Comparison of ENCODE assay signal across 10 mouse cellular contexts in genomic region chr11:3805362-3805761, GRCm38 (mm10). TPM values are rescaled to one million over a fixed set of nuclear protein-coding genes. Genes with fewer than 3 reads are reported as not detected.
A peak's percentile ranks its signal among the peaks of the same experiment; 100 is the strongest.
DNase-seq lines count a peak whose midpoint lies in the region; ATAC-seq and TF ChIP-seq lines count a peak whose summit lies in the region.
"Had no signal": no experiment of that assay in that cellular context is flagged by ENCODE, and none has a peak within 500 bp of the region (broad histone marks: within the 10 kb centered on the region; RNA-seq: fewer than 3 reads in every experiment).

No protein-coding gene starts in this region.

- no peaks in the 10 kb centered on the region for H3K4me1 ChIP-seq in heart, postnatal 0 days (ENCODE audit: control insufficient read depth, insufficient read depth)
- H3K4me1 ChIP-seq in heart, embryonic 11.5 days (ENCODE audit: control insufficient read depth, insufficient read depth, low read length): no peaks in the 10 kb centered on the region
- H3K4me1 ChIP-seq: embryonic facial prominence, embryonic 13.5 days; limb, embryonic 12.5 days had no signal

- no peak overlapping the region for H3K27ac ChIP-seq in heart, postnatal 0 days (ENCODE audit: low read depth)
- H3K27ac ChIP-seq in heart, embryonic 11.5 days (ENCODE audit: low read depth, low read length): no peak overlapping the region
- H3K27ac ChIP-seq: embryonic facial prominence, embryonic 13.5 days; limb, embryonic 12.5 days had no signal

- ATAC-seq in heart, postnatal 0 days (ENCODE audit: insufficient read depth, low read depth): no peak
- no peak for ATAC-seq in heart, embryonic 11.5 days (replicated peaks; ENCODE audit: insufficient number of reproducible peaks, low FRiP score, low TSS enrichment)

- no peak overlapping the region for H3K9ac ChIP-seq in heart, postnatal 0 days (replicated peaks; ENCODE audit: low read depth, low read length)
- no peak overlapping the region for H3K9ac ChIP-seq in heart, embryonic 11.5 days (ENCODE audit: low read depth, low read length)
- H3K9ac ChIP-seq: embryonic facial prominence, embryonic 13.5 days; limb, embryonic 12.5 days had no signal

- no peak overlapping the region for H3K4me2 ChIP-seq in heart, postnatal 0 days (ENCODE audit: low read depth, low read length)
- H3K4me2 ChIP-seq in heart, embryonic 11.5 days: no peak overlapping the region
- H3K4me2 ChIP-seq: embryonic facial prominence, embryonic 13.5 days; limb, embryonic 12.5 days had no signal

- no peaks in the 10 kb centered on the region for H3K9me3 ChIP-seq in heart, postnatal 0 days (replicated peaks; ENCODE audit: control insufficient read depth, low read length)
- H3K9me3 ChIP-seq in heart, embryonic 11.5 days (replicated peaks; ENCODE audit: control insufficient read depth, low read length): no peaks in the 10 kb centered on the region

- H3K4me3 ChIP-seq in heart, postnatal 0 days (ENCODE audit: low read depth, low read length): no peak overlapping the region
- H3K4me3 ChIP-seq in heart, embryonic 11.5 days (ENCODE audit: low read depth, low read length): no peak overlapping the region
- H3K4me3 ChIP-seq: embryonic facial prominence, embryonic 13.5 days; limb, embryonic 12.5 days had no signal

- TF ChIP-seq EP300 in heart, postnatal 0 days (IDR thresholded peaks at IDR 0.05; ENCODE audit: low read depth): no peak

- peak; percentile 11 for DNase-seq in heart, postnatal 0 days (ENCODE audit: low spot score)
- DNase-seq in right cerebral cortex, adult 18-20 months: peak; percentile 51
- DNase-seq in right cerebral cortex, postnatal 14 days: no peak
- peak; percentile 28 for DNase-seq in c-Kit-positive CD71-negative TER-119-negative erythroid progenitor cells, embryonic 14.5 days (ENCODE audit: low read depth)
- peak; percentile 45 for DNase-seq in induced T-regulatory cell, adult 2 months (ENCODE audit: low read depth)
- DNase-seq in right cerebral cortex, postnatal 25 days: peak; percentile 28
- no peak for DNase-seq in spleen, postnatal 4 days (ENCODE audit: low spot score in 2 of 2)

- peak; percentile 67 for TF ChIP-seq CTCF in heart, postnatal 0 days (IDR thresholded peaks at IDR 0.05; ENCODE audit: low read depth)

- H3K27me3 ChIP-seq in heart, postnatal 0 days (ENCODE audit: control insufficient read depth, insufficient read depth, low read length): no peaks in the 10 kb centered on the region
- no peaks in the 10 kb centered on the region for H3K27me3 ChIP-seq in heart, embryonic 11.5 days (ENCODE audit: control insufficient read depth, insufficient read depth, low read length)
- H3K27me3 ChIP-seq: embryonic facial prominence, embryonic 13.5 days; limb, embryonic 12.5 days had no signal

- WGBS in heart, postnatal 0 days: 31% methylated on average over 3 of the region's 3 CpGs
- 20% methylated on average over 3 of the region's 3 CpGs for WGBS in heart, embryonic 11.5 days (ENCODE audit: insufficient replicate concordance)

- no peaks in the 10 kb centered on the region for H3K36me3 ChIP-seq in heart, postnatal 0 days (replicated peaks; ENCODE audit: control insufficient read depth, insufficient read depth, low read length)
- H3K36me3 ChIP-seq in heart, embryonic 11.5 days (ENCODE audit: control insufficient read depth, insufficient read depth, low read length): no peaks in the 10 kb centered on the region
- H3K36me3 ChIP-seq: embryonic facial prominence, embryonic 13.5 days; limb, embryonic 12.5 days had no signal

RNA-seq across cellular contexts. Expression of gene Osbp2, which starts 58.3 kb away (rescaled TPM):
- 6.3 and 8.9 TPM in 2 replicates for total RNA-seq in heart, postnatal 0 days (2014; rRNA removed; ENCODE audit: low replicate concordance)
- polyA plus RNA-seq in heart, postnatal 0 days (2015; fragmentation: Nextera tagmentation; extraction: Ambion mirVana): 2.9 TPM in 2 replicates
- 0.13 and 0.23 TPM in 2 replicates for polyA plus RNA-seq in heart, embryonic 11.5 days (2014; fragmentation: Nextera tagmentation; extraction: Ambion mirVana)

Comparison
In these comparisons a context has a peak if more than half of its experiments do, and no peak if none do; other contexts are left out.
1. DNase-seq: peak in heart, postnatal 0 days (single experiment), right cerebral cortex, adult 18-20 months (single experiment), c-Kit-positive CD71-negative TER-119-negative erythroid progenitor cells, embryonic 14.5 days (single experiment), induced T-regulatory cell, adult 2 months (single experiment) and right cerebral cortex, postnatal 25 days (single experiment); none in right cerebral cortex, postnatal 14 days (single experiment) and spleen, postnatal 4 days (0 of 2).